15 mouse cellular contexts compared by ENCODE assay signal in genomic region chr7:117018349-117018748, GRCm38 (mm10).
DNase-seq lines count a peak whose midpoint lies in the region.
"Had no signal": no experiment of that assay in that cellular context is flagged by ENCODE, and none has a peak within 500 bp of the region (broad histone marks: within the 10 kb centered on the region; RNA-seq: fewer than 3 reads in every experiment).

No protein-coding gene starts in this region.

- intact Hi-C loops in left cerebral cortex, postnatal 36 days (cut with DNase I), result no loop called here

- DNase-seq in brain, adult 2 months (ENCODE audit: low read depth, low spot score), result peak; percentile 80
- peak; percentile 54 to 78 for DNase-seq in frontal cortex, postnatal 36 days (ENCODE audit: low spot score in 2 of 2)
- DNase-seq in layer of hippocampus, postnatal 14 days (ENCODE audit: low spot score in 2 of 2), result peak; percentile 22 to 38
- peak; percentile 42 to 51 for DNase-seq in left cerebral cortex, postnatal 36 days (ENCODE audit: low spot score in 2 of 2)
- no peak for DNase-seq in spleen, adult 18-20 months
- no peak for DNase-seq in kidney, postnatal 14 days
- DNase-seq in adipocyte (ENCODE audit: low spot score), result no peak
- DNase-seq in heart, adult 9 months (ENCODE audit: low spot score in 2 of 2), result no peak
- DNase-seq: adrenal gland, postnatal 10 days; B cell, adult 2 months; cerebellum, adult 18-20 months; kidney, adult 8-10 months; liver; lung, adult 18-20 months; lung, postnatal 36 days had no signal

Comparison
In these comparisons a context has a peak if more than half of its experiments do, and no peak if none do; other contexts are left out.
1. DNase-seq: peak in brain, adult 2 months (single experiment), frontal cortex, postnatal 36 days (2 of 2), layer of hippocampus, postnatal 14 days (2 of 2) and left cerebral cortex, postnatal 36 days (2 of 2); none in spleen, adult 18-20 months (0 of 2), kidney, postnatal 14 days (single experiment), adipocyte (single experiment) and heart, adult 9 months (0 of 2).